In the genomic region with DNA sequence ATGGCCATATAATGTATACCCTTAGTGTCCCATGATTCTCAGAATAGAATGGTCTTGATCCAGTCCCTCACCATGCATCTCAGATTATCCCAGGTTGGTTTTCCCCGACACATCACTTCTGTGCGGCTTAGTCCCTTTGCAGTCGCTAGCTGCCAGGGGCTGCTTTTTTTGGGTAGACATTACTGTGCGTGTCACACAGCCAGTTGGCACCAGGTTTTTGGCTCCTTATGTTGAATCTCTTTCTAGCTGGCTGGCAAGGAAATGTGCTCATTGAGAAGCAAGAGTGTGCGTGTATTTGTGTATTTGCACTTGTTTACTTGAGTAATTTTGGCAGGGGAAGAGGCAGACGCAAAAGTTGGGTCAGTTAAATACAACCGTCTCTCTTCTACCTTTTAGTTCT, we compare ENCODE assay signal across 12 mouse cellular contexts. TPM values are rescaled to one million over a fixed set of nuclear protein-coding genes. Genes with fewer than 3 reads are reported as not detected.
DNase-seq lines count a peak whose midpoint lies in the region; ATAC-seq and TF ChIP-seq lines count a peak whose summit lies in the region.
"Had no signal": no experiment of that assay in that cellular context is flagged by ENCODE, and none has a peak within 500 bp of the region (broad histone marks: within the 10 kb centered on the region; RNA-seq: fewer than 3 reads in every experiment).

No protein-coding gene starts in this region.

- no peaks in the 10 kb centered on the region for H3K27me3 ChIP-seq in cerebellum, adult 2 months (ENCODE audit: control insufficient read depth, insufficient read depth, low read length)
- H3K27me3 ChIP-seq in kidney, embryonic 14.5 days (ENCODE audit: control insufficient read depth, insufficient read depth, low read length) = no peaks in the 10 kb centered on the region
- H3K27me3 ChIP-seq: embryonic facial prominence, embryonic 12.5 days; limb, embryonic 12.5 days; stomach, embryonic 15.5 days had no signal

- H3K27ac ChIP-seq in cerebellum, adult 2 months (ENCODE audit: insufficient read depth, low read length) = no peak overlapping the region
- H3K27ac ChIP-seq in kidney, embryonic 14.5 days (ENCODE audit: low read depth, low read length) = no peak overlapping the region
- H3K27ac ChIP-seq: embryonic facial prominence, embryonic 12.5 days; limb, embryonic 12.5 days; stomach, embryonic 15.5 days had no signal

- H3K9me3 ChIP-seq in kidney, embryonic 14.5 days (ENCODE audit: control insufficient read depth, low read length) = no peaks in the 10 kb centered on the region
- H3K9me3 ChIP-seq: embryonic facial prominence, embryonic 12.5 days; limb, embryonic 12.5 days; stomach, embryonic 15.5 days had no signal

- no peak for TF ChIP-seq CTCF in cerebellum, adult 2 months (IDR thresholded peaks at IDR 0.05; ENCODE audit: borderline replicate concordance, insufficient read depth, low read depth, low read length)

- no peaks in the 10 kb centered on the region for H3K36me3 ChIP-seq in kidney, embryonic 14.5 days (ENCODE audit: control insufficient read depth, insufficient read depth, low read length)
- H3K36me3 ChIP-seq: embryonic facial prominence, embryonic 12.5 days; limb, embryonic 12.5 days; stomach, embryonic 15.5 days had no signal

- H3K9ac ChIP-seq in kidney, embryonic 14.5 days (ENCODE audit: low read depth, low read length) = no peak overlapping the region
- H3K9ac ChIP-seq: embryonic facial prominence, embryonic 12.5 days; limb, embryonic 12.5 days; stomach, embryonic 15.5 days had no signal

- H3K4me1 ChIP-seq in cerebellum, adult 2 months (ENCODE audit: control insufficient read depth, insufficient read depth, low read length) = peaks cover 7% of the 10 kb centered on the region
- H3K4me1 ChIP-seq in kidney, embryonic 14.5 days (ENCODE audit: control insufficient read depth, insufficient read depth, low read length) = 0 out of 2 replicates have a peak, but pooled peaks cover 5% of the 10 kb centered on the region
- H3K4me1 ChIP-seq: stomach, embryonic 15.5 days had no signal

- peak; percentile 4 to 12 for DNase-seq in cerebellum, adult 18-20 months
- no peak for DNase-seq in cerebellum, adult 11 months
- peak; percentile 27 to 62 for DNase-seq in cerebellum, adult 2 months
- DNase-seq in layer of hippocampus, adult 11-12 months (ENCODE audit: low spot score) = peak; percentile 71
- peak; percentile 65 to 80 for DNase-seq in left cerebral cortex, postnatal 14 days (ENCODE audit: low spot score in 2 of 2)
- no peak for DNase-seq in lung, postnatal 10 days
- DNase-seq in kidney, postnatal 25 days = no peak
- DNase-seq: adrenal gland, postnatal 14 days had no signal

- intact Hi-C loops in left cerebral cortex, postnatal 14 days (cut with DNase I) = no loop called here

- no peak overlapping the region for H3K4me2 ChIP-seq in kidney, embryonic 14.5 days (replicated peaks; ENCODE audit: low read depth, low read length)
- H3K4me2 ChIP-seq: embryonic facial prominence, embryonic 12.5 days; limb, embryonic 12.5 days; stomach, embryonic 15.5 days had no signal

- no peak for TF ChIP-seq POLR2A in cerebellum, adult 2 months (IDR thresholded peaks at IDR 0.05; ENCODE audit: borderline replicate concordance, insufficient read depth, low read length)

- ATAC-seq in kidney, embryonic 14.5 days (ENCODE audit: low FRiP score, low TSS enrichment) = no peak

- H3K4me3 ChIP-seq in cerebellum, adult 2 months (replicated peaks; ENCODE audit: insufficient read depth, low read depth, low read length) = no peak overlapping the region
- H3K4me3 ChIP-seq in kidney, embryonic 14.5 days (ENCODE audit: low read length) = no peak overlapping the region
- H3K4me3 ChIP-seq: embryonic facial prominence, embryonic 12.5 days; limb, embryonic 12.5 days; stomach, embryonic 15.5 days had no signal

- WGBS in cerebellum, adult 2 months = 4% methylated on average over 7 of the region's 7 CpGs
- 95% methylated on average over 7 of the region's 7 CpGs for WGBS in kidney, embryonic 14.5 days

RNA-seq across cellular contexts. Expression of a gene that starts 35.9 kb away (rescaled TPM):
- 4.7 and 5.5 TPM in 2 replicates for polyA plus RNA-seq in cerebellum, adult 2 months (2012; rRNA removed)
- 10 to 100 TPM; 39.5 to 41.7 TPM for total RNA-seq in left cerebral cortex, postnatal 14 days (2021)
- polyA plus RNA-seq in kidney, embryonic 14.5 days (2014; fragmentation: Nextera tagmentation; extraction: Ambion mirVana) = 19.7 and 25.9 TPM in 2 replicates

Comparison
In these comparisons a context has a peak if more than half of its experiments do, and no peak if none do; other contexts are left out.
1. DNase-seq: peak in cerebellum, adult 18-20 months (2 of 2), cerebellum, adult 2 months (2 of 2), layer of hippocampus, adult 11-12 months (single experiment) and left cerebral cortex, postnatal 14 days (2 of 2); none in cerebellum, adult 11 months (single experiment), lung, postnatal 10 days (single experiment) and kidney, postnatal 25 days (0 of 2).